9 mouse cellular contexts compared by ENCODE assay signal in genomic region chr16:84559569-84560278, GRCm38 (mm10). TPM values are rescaled to one million over a fixed set of nuclear protein-coding genes. Genes with fewer than 3 reads are reported as not detected.
A peak's percentile ranks its signal among the peaks of the same experiment; 100 is the strongest.
DNase-seq lines count a peak whose midpoint lies in the region; ATAC-seq and TF ChIP-seq lines count a peak whose summit lies in the region.
"Had no signal": no experiment of that assay in that cellular context is flagged by ENCODE, and none has a peak within 500 bp of the region (broad histone marks: within the 10 kb centered on the region; RNA-seq: fewer than 3 reads in every experiment).

No protein-coding gene starts in this region.

- TF ChIP-seq EP300 in stomach, postnatal 0 days (optimal IDR thresholded peaks at IDR 0.05) = no peak

- H3K27ac ChIP-seq in left cerebral cortex, adult 2 months = no peak overlapping the region
- no peak overlapping the region for H3K27ac ChIP-seq in ES-E14 (ENCODE audit: insufficient read depth, low read depth, low read length, poor library complexity, severe bottlenecking)
- peak overlapping the region; percentile 45 for H3K27ac ChIP-seq in hindbrain, embryonic 15.5 days (replicated peaks)
- H3K27ac ChIP-seq in stomach, postnatal 0 days (replicated peaks) = no peak overlapping the region

- H3K4me1 ChIP-seq in ES-E14 (ENCODE audit: control insufficient read depth in 2 of 2, insufficient read depth in 2 of 2, low read length in 2 of 2, poor library complexity in 1 of 2) = no peaks in the 10 kb centered on the region
- peaks cover 24% of the 10 kb centered on the region for H3K4me1 ChIP-seq in hindbrain, embryonic 15.5 days (replicated peaks)
- no peaks in the 10 kb centered on the region for H3K4me1 ChIP-seq in stomach, postnatal 0 days (replicated peaks; ENCODE audit: control insufficient read depth, insufficient read depth)

- no peaks in the 10 kb centered on the region for H3K27me3 ChIP-seq in hindbrain, embryonic 15.5 days
- H3K27me3 ChIP-seq in stomach, postnatal 0 days (ENCODE audit: control insufficient read depth, insufficient read depth, low read length) = no peaks in the 10 kb centered on the region

- TF ChIP-seq CTCF in left cerebral cortex, adult 2 months (IDR thresholded peaks at IDR 0.05) = peak; percentile 96
- TF ChIP-seq CTCF in stomach, postnatal 0 days (IDR thresholded peaks at IDR 0.05; ENCODE audit: low read depth) = peak; percentile 82

- H3K4me2 ChIP-seq in hindbrain, embryonic 15.5 days = peak overlapping the region; percentile 47
- H3K4me2 ChIP-seq in stomach, postnatal 0 days (replicated peaks; ENCODE audit: low read depth) = 0 out of 2 replicates have a peak overlapping the region, but pooled peaks have one; percentile 3

- in situ Hi-C loops in ES-E14 (cut with MboI; ENCODE audit: low sequenced_read_pairs in 2 of 2, unreplicated experiment in 2 of 2) = no loop called here

- 17% methylated on average over 9 of the region's 9 CpGs for WGBS in hindbrain, embryonic 15.5 days
- WGBS in stomach, postnatal 0 days = 14% methylated on average over 9 of the region's 9 CpGs

- H3K4me3 ChIP-seq in left cerebral cortex, adult 2 months = peak overlapping the region; percentile 5; the same call in 1 of the 2 replicates
- H3K4me3 ChIP-seq in ES-E14 (ENCODE audit: insufficient read depth in 1 of 2, low read depth in 1 of 2, low read length in 2 of 2, poor library complexity in 1 of 2, severe bottlenecking in 1 of 2) = no peak overlapping the region
- peak overlapping the region; percentile 16; the same call in 1 of the 2 replicates for H3K4me3 ChIP-seq in hindbrain, embryonic 15.5 days
- H3K4me3 ChIP-seq in stomach, postnatal 0 days (ENCODE audit: low read depth, low read length) = no peak overlapping the region

- no peaks in the 10 kb centered on the region for H3K9me3 ChIP-seq in ES-E14 (ENCODE audit: control insufficient read depth, insufficient read depth, low read depth, low read length)
- no peaks in the 10 kb centered on the region for H3K9me3 ChIP-seq in hindbrain, embryonic 15.5 days
- no peaks in the 10 kb centered on the region for H3K9me3 ChIP-seq in stomach, postnatal 0 days (ENCODE audit: control insufficient read depth, low read length)

- ATAC-seq in activated CD4-positive, CD25-positive, alpha-beta regulatory T cell, adult 4 months = peak; percentile 47
- no peak for ATAC-seq in hindbrain, embryonic 15.5 days (ENCODE audit: low FRiP score, low read depth)
- no peak for ATAC-seq in stomach, postnatal 0 days (ENCODE audit: low FRiP score, low TSS enrichment)

- intact Hi-C loops in left cerebral cortex, adult 2 months (cut with DNase I) = loop anchor here (1.0 to 10.0 kb wide), 2 partner anchors 32 to 425 kb away; no protein-coding TSS in a partner anchor
- intact Hi-C loops in gastrocnemius, postnatal 36 days (cut with DNase I) = loop anchor here (2.0 kb wide), 1 partner anchor 33 kb away; no protein-coding TSS in a partner anchor

- DNase-seq in left cerebral cortex, adult 2 months (ENCODE audit: extremely low spot score in 1 of 2, low spot score in 2 of 2) = no peak
- no peak for DNase-seq in left cerebral cortex, adult 11 months (ENCODE audit: low spot score)
- no peak for DNase-seq in ES-E14 (ENCODE audit: low read depth, low spot score)
- no peak for DNase-seq in stomach, postnatal 0 days (ENCODE audit: low spot score)
- DNase-seq in spleen, postnatal 36 days (ENCODE audit: low spot score in 2 of 2) = no peak
- no peak for DNase-seq in gastrocnemius, postnatal 36 days

- H3K9ac ChIP-seq in ES-E14 (ENCODE audit: insufficient read depth, low read depth, low read length, poor library complexity, severe bottlenecking) = no peak overlapping the region
- H3K9ac ChIP-seq in hindbrain, embryonic 15.5 days = no peak overlapping the region
- H3K9ac ChIP-seq in stomach, postnatal 0 days (ENCODE audit: low read length) = no peak overlapping the region

- no peaks in the 10 kb centered on the region for H3K36me3 ChIP-seq in ES-E14 (ENCODE audit: control insufficient read depth, insufficient read depth, low read length, poor library complexity, severe bottlenecking)
- H3K36me3 ChIP-seq in hindbrain, embryonic 15.5 days = no peaks in the 10 kb centered on the region
- no peaks in the 10 kb centered on the region for H3K36me3 ChIP-seq in stomach, postnatal 0 days (ENCODE audit: control insufficient read depth, insufficient read depth, low read length)

TF ChIP-seq in ES-E14, 5 proteins besides CTCF, POLR2A, EP300 and RAD21:
- TF ChIP-seq ZC3H11A (IDR thresholded peaks at IDR 0.05; ENCODE audit: borderline replicate concordance, low read depth, low read length) (peak; percentile 63; the same call in 1 of the 2 replicates), CHD2 (IDR thresholded peaks at IDR 0.05; ENCODE audit: low read depth, low read length) (no peak), ZNF384 (IDR thresholded peaks at IDR 0.05; ENCODE audit: low read depth, low read length) (no peak)

RNA-seq across cellular contexts. Expression of gene A730009L09Rik, which starts 44.8 kb away (rescaled TPM):
- total RNA-seq in left cerebral cortex, adult 2 months (2021) = under 1 TPM; 0.30 to 0.32 TPM
- not detected in 2 replicates for total RNA-seq in ES-E14 (2012; rRNA removed)
- polyA plus RNA-seq in activated CD4-positive, CD25-positive, alpha-beta regulatory T cell, adult 4 months (2017; shearing (Covaris generic)) = not detected
- polyA plus RNA-seq in hindbrain, embryonic 15.5 days (2015; fragmentation: Nextera tagmentation; extraction: Ambion mirVana) = 0.09 and 0.30 TPM in 2 replicates
- not detected in 2 replicates for polyA plus RNA-seq in stomach, postnatal 0 days (2015; fragmentation: Nextera tagmentation; extraction: Ambion mirVana)
- total RNA-seq in gastrocnemius, postnatal 36 days (2021) = not detected
- polyA plus RNA-seq: gonadal fat pad, adult 2 months had no signal

Comparison
In these comparisons a context has a peak if more than half of its experiments do, and no peak if none do; other contexts are left out.
1. H3K4me3 ChIP-seq: peak in left cerebral cortex, adult 2 months (single experiment) and hindbrain, embryonic 15.5 days (single experiment); none in ES-E14 (0 of 2) and stomach, postnatal 0 days (single experiment).